Mouse (Mus musculus) ES-E14 (cell line): ENCODE results near the gene Meltf. TPM values are rescaled to one million over a fixed set of nuclear protein-coding genes. Genes with fewer than 3 reads are reported as not detected.

Experiments
- DNase-seq: peaks from one replicate; pipeline ENCODE4 v3.0.0-alpha.2; 2013; ENCODE audit warnings: low read depth, low spot score
- H3K27ac ChIP-seq: 2 replicates; pipeline ENCODE4 v1.5.1; 2012; ENCODE audit warnings: low read depth, mild to moderate bottlenecking, low read length, moderate library complexity, mixed read lengths; ENCODE audit not compliant: poor library complexity, insufficient read depth, severe bottlenecking
- H3K36me3 ChIP-seq: 2 replicates; pipeline ENCODE4 v1.6.1; 2012; ENCODE audit warnings: mild to moderate bottlenecking, low read length, moderate library complexity, mixed read lengths; ENCODE audit not compliant: control insufficient read depth, poor library complexity, insufficient read depth, severe bottlenecking
- H3K4me1 ChIP-seq, 2 experiments: fragments of 150-350 bp in 1 of 2; sonication (generic) in 1 of 2; 2 replicates each; pipeline ENCODE4 v1.6.1; 2012; ENCODE audit warnings: low read length in 2 of 2, mild to moderate bottlenecking in 1 of 2, mixed read lengths in 1 of 2; ENCODE audit not compliant: control insufficient read depth in 2 of 2, insufficient read depth in 2 of 2, poor library complexity in 1 of 2
- H3K4me3 ChIP-seq, 2 experiments: fragments of 150-350 bp in 1 of 2; sonication (generic) in 1 of 2; 2 replicates each; pipeline ENCODE4 v1.5.1; 2012; ENCODE audit warnings: low read length in 2 of 2, low read depth in 1 of 2, mild to moderate bottlenecking in 1 of 2, mixed read lengths in 1 of 2; ENCODE audit not compliant: insufficient read depth in 1 of 2, poor library complexity in 1 of 2, severe bottlenecking in 1 of 2
- H3K9ac ChIP-seq: 2 replicates; pipeline ENCODE4 v1.6.1; 2012; ENCODE audit warnings: low read depth, mild to moderate bottlenecking, low read length, mixed read lengths; ENCODE audit not compliant: poor library complexity, insufficient read depth, severe bottlenecking
- H3K9me3 ChIP-seq: fragments of 150-350 bp; sonication (generic); 2 replicates; pipeline ENCODE4 v1.6.1; 2012; ENCODE audit warnings: low read depth, mild to moderate bottlenecking, low read length; ENCODE audit not compliant: control insufficient read depth, insufficient read depth
- CHD2 ChIP-seq: IDR thresholded peaks from 2 replicates; pipeline ENCODE4 v1.6.1; 2014; ENCODE audit warnings: mild to moderate bottlenecking, low read depth, low read length, inconsistent platforms
- HCFC1 ChIP-seq: IDR thresholded peaks from 2 replicates; pipeline ENCODE4 v1.6.1; 2012; ENCODE audit warnings: low read length, inconsistent platforms, borderline replicate concordance; ENCODE audit not compliant: insufficient read depth
- MAFK ChIP-seq: IDR thresholded peaks from 2 replicates; pipeline ENCODE4 v1.6.1; 2014; ENCODE audit warnings: mild to moderate bottlenecking, low read depth, low read length, inconsistent platforms; ENCODE audit not compliant: insufficient read depth
- ZC3H11A ChIP-seq: IDR thresholded peaks from 2 replicates; pipeline ENCODE4 v1.6.1; 2012; ENCODE audit warnings: low read depth, mild to moderate bottlenecking, inconsistent platforms, low read length, borderline replicate concordance
- ZNF384 ChIP-seq: IDR thresholded peaks from 2 replicates; pipeline ENCODE4 v1.6.1; 2012; ENCODE audit warnings: low read depth, low read length, inconsistent platforms
- in situ Hi-C, 2 experiments: fragments of 600-800 bp; cut with MboI; formaldehyde crosslinking; loops; one replicate each; pipeline ENCODE4 v1.15.1; 2025; ENCODE audit warnings: low sequenced_read_pairs in 2 of 2, inconsistent platforms in 1 of 2; ENCODE audit not compliant: unreplicated experiment in 2 of 2
- total RNA-seq: library from RNA; depleted of rRNA; stranded (reverse); fragments of 300-350 nt; gene quantifications from 2 replicates; pipeline ENCODE4 v1.2.3, GENCODE M21; 2012

Meltf gene
- total RNA-seq, 1 experiment = 0.40 TPM

GRCm38 (mm10) chr16:31936568-31936967 is 58.0 kb downstream of the Meltf start:
- Histone ChIP-seq H3K4me3 (no peak overlapping the region), H3K4me1 (peaks cover 0 to 14% of the 10 kb centered on the region in 2 experiments; a peak in 2 of 4 replicates), H3K9me3 (no peaks in the 10 kb centered on the region), H3K9ac (no peak overlapping the region), H3K36me3 (no peaks in the 10 kb centered on the region), H3K27ac (no peak overlapping the region)
- TF ChIP-seq ZNF384 = no peak
- TF ChIP-seq HCFC1 = no peak
- TF ChIP-seq CHD2 = no peak
- TF ChIP-seq ZC3H11A = no peak
- TF ChIP-seq MAFK = no peak
- DNase-seq = no peak
- in situ Hi-C loops = no loop called here

- Histone ChIP-seq H3K9ac (no peak overlapping the region), H3K36me3 (no peaks in the 10 kb centered on the region), H3K9me3 (no peaks in the 10 kb centered on the region), H3K4me3 (no peak overlapping the region), H3K4me1 (peaks cover 0 to 6% of the 10 kb centered on the region in 2 experiments; a peak in 2 of 4 replicates), H3K27ac (no peak overlapping the region)
- TF ChIP-seq CHD2 (no peak), MAFK (no peak), ZNF384 (no peak), ZC3H11A (no peak), HCFC1 (no peak)
- no peak for DNase-seq
- in situ Hi-C loops = no loop called here
These were observed 60.2 kb downstream of the Meltf start for GRCm38 (mm10) chr16:31938856-31939255.

GRCm38 (mm10) chr16:31940586-31940985 is 62.0 kb downstream of the Meltf start:
- no peak for DNase-seq
- no peaks in the 10 kb centered on the region for H3K9me3 ChIP-seq
- in situ Hi-C loops = no loop called here
- TF ChIP-seq ZC3H11A = no peak
- no peak for TF ChIP-seq CHD2
- no peak for TF ChIP-seq MAFK
- no peak for TF ChIP-seq HCFC1
- no peak for TF ChIP-seq ZNF384
- H3K27ac ChIP-seq = no peak overlapping the region
- H3K4me3 ChIP-seq = no peak overlapping the region
- H3K36me3 ChIP-seq = 0 out of 2 replicates have a peak, but pooled peaks cover 2% of the 10 kb centered on the region
- no peak overlapping the region for H3K9ac ChIP-seq
- peaks cover 0 to 9% of the 10 kb centered on the region in 2 experiments; a peak in 1 of 4 replicates for H3K4me1 ChIP-seq

- peak; percentile 69 for DNase-seq
- H3K4me1 ChIP-seq = peaks cover 0 to 11% of the 10 kb centered on the region in 2 experiments; a peak in 1 of 4 replicates
- no peaks in the 10 kb centered on the region for H3K9me3 ChIP-seq
- TF ChIP-seq HCFC1 (no peak), MAFK (no peak), ZC3H11A (peak; percentile 47; the same call in 1 of the 2 replicates)
- H3K4me3 ChIP-seq = peak overlapping the region; percentile 53 to 55
- 0 out of 2 replicates have a peak, but pooled peaks cover 2% of the 10 kb centered on the region for H3K36me3 ChIP-seq
- H3K27ac ChIP-seq = no peak overlapping the region
- H3K9ac ChIP-seq = peak overlapping the region; percentile 70
- in situ Hi-C loops = no loop called here
These were observed 65.4 kb downstream of the Meltf start for GRCm38 (mm10) chr16:31943980-31944379.

- no peak overlapping the region for H3K27ac ChIP-seq
- in situ Hi-C loops = no loop called here
- no peak overlapping the region for H3K4me3 ChIP-seq
- DNase-seq = no peak
- H3K4me1 ChIP-seq = peaks cover 2 to 11% of the 10 kb centered on the region in 2 experiments; a peak in 1 of 4 replicates
- 0 out of 2 replicates have a peak, but pooled peaks cover 2% of the 10 kb centered on the region for H3K36me3 ChIP-seq
- TF ChIP-seq MAFK (no peak), ZC3H11A (no peak), CHD2 (no peak), ZNF384 (no peak), HCFC1 (no peak)
- no peaks in the 10 kb centered on the region for H3K9me3 ChIP-seq
- no peak overlapping the region; the same call in 1 of the 2 replicates for H3K9ac ChIP-seq
These were observed 66.2 kb downstream of the Meltf start for GRCm38 (mm10) chr16:31944698-31945255.
